Mouse (Mus musculus) lung, embryonic 15.5 days (tissue): ENCODE measurements around the gene Slc2a13. TPM values are rescaled to one million over a fixed set of nuclear protein-coding genes. Genes with fewer than 3 reads are reported as not detected.

Experiments used
- ATAC-seq: fragments of 200-750 bp; cut with Nextera tagmentation; 2 replicates; pipeline ENCODE4 v1.8.0; 2017; ENCODE audit warnings: moderate number of reproducible peaks, borderline replicate concordance; ENCODE audit not compliant: low FRiP score, low TSS enrichment; ENCODE audit errors: extremely low read depth
- H3K27ac ChIP-seq: fragments of 300-500 bp; sonication (generic); 2 replicates; pipeline ENCODE4 v1.5.1; 2015; ENCODE audit warnings: moderate library complexity, mild to moderate bottlenecking, inconsistent platforms
- H3K27me3 ChIP-seq: fragments of 300-500 bp; sonication (generic); 2 replicates; pipeline ENCODE4 v1.6.1; 2015; ENCODE audit warnings: inconsistent platforms
- H3K36me3 ChIP-seq: fragments of 300-500 bp; sonication (generic); 2 replicates; pipeline ENCODE4 v1.6.1; 2015; ENCODE audit warnings: inconsistent platforms
- H3K4me1 ChIP-seq: fragments of 300-500 bp; sonication (generic); 2 replicates; pipeline ENCODE4 v1.6.1; 2015; ENCODE audit warnings: inconsistent platforms
- H3K4me2 ChIP-seq: fragments of 300-500 bp; sonication (generic); 2 replicates; pipeline ENCODE4 v1.6.1; 2015; ENCODE audit warnings: inconsistent platforms, mild to moderate bottlenecking, moderate library complexity
- H3K4me3 ChIP-seq: fragments of 300-500 bp; sonication (generic); 2 replicates; pipeline ENCODE4 v1.5.1; 2015; ENCODE audit warnings: mild to moderate bottlenecking, inconsistent platforms
- H3K9ac ChIP-seq: fragments of 300-500 bp; sonication (generic); 2 replicates; pipeline ENCODE4 v1.6.1; 2015; ENCODE audit warnings: inconsistent platforms
- H3K9me3 ChIP-seq: fragments of 300-500 bp; sonication (generic); 2 replicates; pipeline ENCODE4 v1.6.1; 2016; ENCODE audit warnings: inconsistent platforms
- WGBS: fragments of 180-500 bp; shearing (Covaris S2); methylation state at CpG from one replicate; pipeline ENCODE4 v1.1.7; 2015; 5-methylcytosine and 5-hydroxymethylcytosine counted together
- polyA plus RNA-seq: library from polyadenylated mRNA; unstranded; fragments of >200 nt; fragmentation: Nextera tagmentation; extraction: Ambion mirVana; gene quantifications from 2 replicates; pipeline ENCODE4 v1.2.1, GENCODE M21; 2015

Slc2a13 gene
- polyA plus RNA-seq, 1 experiment from 2014 or later = 1.5 TPM

- no peak overlapping the region for H3K27ac ChIP-seq
- no peak for ATAC-seq
- no peak overlapping the region for H3K4me3 ChIP-seq
- no peaks in the 10 kb centered on the region for H3K36me3 ChIP-seq
- no peak overlapping the region for H3K9ac ChIP-seq
- no peak overlapping the region for H3K4me2 ChIP-seq
- H3K27me3 ChIP-seq = no peaks in the 10 kb centered on the region
- 89% methylated on average over 11 of the region's 11 CpGs for WGBS
- H3K4me1 ChIP-seq = no peaks in the 10 kb centered on the region
- no peaks in the 10 kb centered on the region for H3K9me3 ChIP-seq
Observed at GRCm38 (mm10) chr15:91565025-91565605, 7.9 kb downstream of the Slc2a13 start.

GRCm38 (mm10) chr15:91561728-91562127 is 11.3 kb downstream of the Slc2a13 start:
- no peak overlapping the region for H3K4me2 ChIP-seq
- H3K4me1 ChIP-seq = no peaks in the 10 kb centered on the region
- no peak overlapping the region for H3K27ac ChIP-seq
- WGBS = 85% methylated on average over 6 of the region's 6 CpGs
- H3K4me3 ChIP-seq = no peak overlapping the region
- H3K9ac ChIP-seq = no peak overlapping the region
- H3K27me3 ChIP-seq = no peaks in the 10 kb centered on the region
- H3K9me3 ChIP-seq = no peaks in the 10 kb centered on the region
- H3K36me3 ChIP-seq = no peaks in the 10 kb centered on the region
- ATAC-seq = no peak

- Histone ChIP-seq H3K4me3 (no peak overlapping the region), H3K4me1 (no peaks in the 10 kb centered on the region), H3K9ac (no peak overlapping the region), H3K4me2 (no peak overlapping the region), H3K36me3 (no peaks in the 10 kb centered on the region), H3K27ac (no peak overlapping the region), H3K27me3 (no peaks in the 10 kb centered on the region), H3K9me3 (no peaks in the 10 kb centered on the region)
- 78% methylated on average over 6 of the region's 6 CpGs for WGBS
- ATAC-seq = no peak
Observed at GRCm38 (mm10) chr15:91555336-91555736, 17.7 kb downstream of the Slc2a13 start.

- no peaks in the 10 kb centered on the region for H3K4me1 ChIP-seq
- no peak overlapping the region for H3K9ac ChIP-seq
- H3K27me3 ChIP-seq = no peaks in the 10 kb centered on the region
- no peak overlapping the region for H3K27ac ChIP-seq
- no peaks in the 10 kb centered on the region for H3K9me3 ChIP-seq
- H3K36me3 ChIP-seq = no peaks in the 10 kb centered on the region
- no peak overlapping the region for H3K4me2 ChIP-seq
- ATAC-seq = no peak
- WGBS = 67% methylated on average over 12 of the region's 12 CpGs
- no peak overlapping the region for H3K4me3 ChIP-seq
Observed at GRCm38 (mm10) chr15:91548586-91549268, 24.3 kb downstream of the Slc2a13 start.

GRCm38 (mm10) chr15:91544586-91544985 is 28.5 kb downstream of the Slc2a13 start:
- Histone ChIP-seq H3K36me3 (no peaks in the 10 kb centered on the region), H3K4me1 (no peaks in the 10 kb centered on the region), H3K4me2 (no peak overlapping the region), H3K27ac (no peak overlapping the region), H3K9ac (no peak overlapping the region), H3K9me3 (no peaks in the 10 kb centered on the region), H3K4me3 (no peak overlapping the region), H3K27me3 (no peaks in the 10 kb centered on the region)
- WGBS = 77% methylated on average over 4 of the region's 4 CpGs
- no peak for ATAC-seq

GRCm38 (mm10) chr15:91538439-91538838 is 34.6 kb downstream of the Slc2a13 start:
- no peak overlapping the region for H3K4me2 ChIP-seq
- H3K27ac ChIP-seq = no peak overlapping the region
- H3K9ac ChIP-seq = no peak overlapping the region
- H3K4me3 ChIP-seq = no peak overlapping the region
- no peak for ATAC-seq
- H3K4me1 ChIP-seq = no peaks in the 10 kb centered on the region
- no peaks in the 10 kb centered on the region for H3K36me3 ChIP-seq
- no peaks in the 10 kb centered on the region for H3K9me3 ChIP-seq
- H3K27me3 ChIP-seq = no peaks in the 10 kb centered on the region

GRCm38 (mm10) chr15:91526876-91527275 is 46.2 kb downstream of the Slc2a13 start:
- ATAC-seq = no peak
- H3K9me3 ChIP-seq = no peaks in the 10 kb centered on the region
- no peak overlapping the region for H3K27ac ChIP-seq
- H3K27me3 ChIP-seq = no peaks in the 10 kb centered on the region
- no peak overlapping the region for H3K4me2 ChIP-seq
- whole genome bisulfite sequencing = 56% methylated on average over 2 of the region's 2 CpGs
- H3K9ac ChIP-seq = no peak overlapping the region
- no peaks in the 10 kb centered on the region for H3K36me3 ChIP-seq
- H3K4me1 ChIP-seq = no peaks in the 10 kb centered on the region
- no peak overlapping the region for H3K4me3 ChIP-seq

- Histone ChIP-seq H3K27me3 (no peaks in the 10 kb centered on the region), H3K9me3 (no peaks in the 10 kb centered on the region), H3K36me3 (no peaks in the 10 kb centered on the region), H3K4me2 (no peak overlapping the region), H3K4me1 (no peaks in the 10 kb centered on the region), H3K4me3 (no peak overlapping the region), H3K27ac (no peak overlapping the region), H3K9ac (no peak overlapping the region)
- WGBS = 82% methylated on average over 3 of the region's 3 CpGs
- no peak for ATAC-seq
Observed at GRCm38 (mm10) chr15:91526166-91526565, 46.9 kb downstream of the Slc2a13 start.

- no peak overlapping the region for H3K4me2 ChIP-seq
- H3K27me3 ChIP-seq = no peaks in the 10 kb centered on the region
- no peak for ATAC-seq
- no peaks in the 10 kb centered on the region for H3K4me1 ChIP-seq
- H3K27ac ChIP-seq = no peak overlapping the region
- no peak overlapping the region for H3K9ac ChIP-seq
- no peak overlapping the region for H3K4me3 ChIP-seq
- no peaks in the 10 kb centered on the region for H3K36me3 ChIP-seq
- no peaks in the 10 kb centered on the region for H3K9me3 ChIP-seq
- WGBS = 72% methylated on average over 10 of the region's 10 CpGs
Observed at GRCm38 (mm10) chr15:91524451-91524850, 48.6 kb downstream of the Slc2a13 start.

GRCm38 (mm10) chr15:91503291-91503690 is 69.8 kb downstream of the Slc2a13 start:
- Histone ChIP-seq H3K4me2 (no peak overlapping the region), H3K9ac (no peak overlapping the region), H3K27me3 (no peaks in the 10 kb centered on the region), H3K4me3 (no peak overlapping the region), H3K36me3 (no peaks in the 10 kb centered on the region), H3K4me1 (peaks cover 10% of the 10 kb centered on the region), H3K27ac (no peak overlapping the region), H3K9me3 (no peaks in the 10 kb centered on the region)
- 65% methylated on average over 6 of the region's 6 CpGs for WGBS
- ATAC-seq = no peak

- Histone ChIP-seq H3K4me2 (no peak overlapping the region), H3K27me3 (no peaks in the 10 kb centered on the region), H3K36me3 (no peaks in the 10 kb centered on the region), H3K4me3 (no peak overlapping the region), H3K4me1 (peaks cover 10% of the 10 kb centered on the region), H3K27ac (no peak overlapping the region), H3K9ac (no peak overlapping the region), H3K9me3 (no peaks in the 10 kb centered on the region)
- WGBS = 34% methylated on average over 1 of the region's 1 CpGs
- ATAC-seq = no peak
Observed at GRCm38 (mm10) chr15:91502661-91503060, 70.4 kb downstream of the Slc2a13 start.

- Histone ChIP-seq H3K36me3 (no peaks in the 10 kb centered on the region), H3K9ac (no peak overlapping the region), H3K4me2 (no peak overlapping the region), H3K27me3 (no peaks in the 10 kb centered on the region), H3K27ac (no peak overlapping the region), H3K4me1 (peaks cover 10% of the 10 kb centered on the region), H3K9me3 (no peaks in the 10 kb centered on the region), H3K4me3 (no peak overlapping the region)
- no peak for ATAC-seq
- 62% methylated on average over 9 of the region's 9 CpGs for WGBS
Observed at GRCm38 (mm10) chr15:91502235-91502634, 70.8 kb downstream of the Slc2a13 start.
